Mouse (Mus musculus) forebrain, embryonic 11.5 days (tissue): ENCODE measurements at regions not wholly inside any gene's neighbourhood (a gene's known extent, or its start where the extent isn't known, plus 50 kb on each side); places are given as distances from the start of the nearest gene placed in this dataset.

Experiments used
- ATAC-seq: fragments of 200-750 bp; cut with Nextera tagmentation; replicated peaks from 2 replicates; pipeline ENCODE4 v1.8.0; 2017; ENCODE audit warnings: moderate TSS enrichment; ENCODE audit not compliant: low FRiP score
- DNase-seq: peaks from one replicate; pipeline ENCODE4 v3.0.0-alpha.2; 2017; ENCODE audit warnings: low spot score
- H3K27ac ChIP-seq: fragments of 300-500 bp; sonication (generic); 2 replicates; pipeline ENCODE4 v1.5.1; 2014; ENCODE audit warnings: low read depth, low read length
- H3K27me3 ChIP-seq: fragments of 300-500 bp; sonication (generic); 2 replicates; pipeline ENCODE4 v1.6.1; 2014; ENCODE audit warnings: mild to moderate bottlenecking, low read length, mixed read lengths; ENCODE audit not compliant: control insufficient read depth, insufficient read depth
- H3K36me3 ChIP-seq: fragments of 300-500 bp; sonication (generic); 2 replicates; pipeline ENCODE4 v1.6.1; 2014; ENCODE audit warnings: mild to moderate bottlenecking, low read length, moderate library complexity, mixed read lengths; ENCODE audit not compliant: control insufficient read depth, insufficient read depth
- H3K4me1 ChIP-seq: fragments of 300-500 bp; sonication (generic); replicated peaks from 2 replicates; pipeline ENCODE4 v1.6.1; 2014; ENCODE audit warnings: low read length, mixed read lengths; ENCODE audit not compliant: control insufficient read depth, insufficient read depth
- H3K4me2 ChIP-seq: fragments of 300-500 bp; sonication (generic); 2 replicates; pipeline ENCODE4 v1.6.1; 2014; ENCODE audit warnings: low read depth, mild to moderate bottlenecking, low read length, moderate library complexity, mixed read lengths; ENCODE audit not compliant: severe bottlenecking
- H3K4me3 ChIP-seq: fragments of 300-500 bp; sonication (generic); 2 replicates; pipeline ENCODE4 v1.5.1; 2014; ENCODE audit warnings: low read depth, low read length
- H3K9ac ChIP-seq: fragments of 300-500 bp; sonication (generic); 2 replicates; pipeline ENCODE4 v1.6.1; 2014; ENCODE audit warnings: low read length
- H3K9me3 ChIP-seq: fragments of 300-500 bp; sonication (generic); 2 replicates; pipeline ENCODE4 v1.6.1; 2016; ENCODE audit warnings: low read length, mixed read lengths; ENCODE audit not compliant: control insufficient read depth
- WGBS: fragments of 180-500 bp; shearing (Covaris S2); extraction: QIAGEN DNeasy Blood & Tissue Kit; methylation state at CpG from one replicate; pipeline ENCODE4 v1.1.7; 2014; 5-methylcytosine and 5-hydroxymethylcytosine counted together

GRCm38 (mm10) chr13:83068588-83068987, 435.2 kb upstream of the Mef2c start:
- WGBS = 80% methylated on average over 1 of the region's 1 CpGs
- DNase-seq (no peak), ATAC-seq (no peak)
- Histone ChIP-seq H3K4me2 (no peak overlapping the region), H3K27me3 (no peaks in the 10 kb centered on the region), H3K36me3 (no peaks in the 10 kb centered on the region), H3K4me1 (no peaks in the 10 kb centered on the region), H3K9ac (no peak overlapping the region), H3K9me3 (no peaks in the 10 kb centered on the region), H3K27ac (no peak overlapping the region), H3K4me3 (no peak overlapping the region)

- Histone ChIP-seq H3K27me3 (no peaks in the 10 kb centered on the region), H3K9me3 (no peaks in the 10 kb centered on the region), H3K36me3 (no peaks in the 10 kb centered on the region), H3K4me3 (no peak overlapping the region), H3K4me2 (no peak overlapping the region), H3K4me1 (no peaks in the 10 kb centered on the region), H3K27ac (no peak overlapping the region), H3K9ac (no peak overlapping the region)
- DNase-seq (no peak), ATAC-seq (no peak)
These were observed 434.5 kb upstream of the Mef2c start for GRCm38 (mm10) chr13:83069293-83069692.

GRCm38 (mm10) chr13:83072073-83072472, 431.8 kb upstream of the Mef2c start:
- no peak for ATAC-seq
- Histone ChIP-seq H3K9me3 (no peaks in the 10 kb centered on the region), H3K9ac (no peak overlapping the region), H3K4me3 (no peak overlapping the region), H3K36me3 (no peaks in the 10 kb centered on the region), H3K27me3 (no peaks in the 10 kb centered on the region), H3K4me2 (no peak overlapping the region), H3K4me1 (no peaks in the 10 kb centered on the region), H3K27ac (no peak overlapping the region)
- DNase-seq = no peak
- WGBS = 74% methylated on average over 3 of the region's 3 CpGs

- H3K27me3 ChIP-seq = no peaks in the 10 kb centered on the region
- 89% methylated on average over 6 of the region's 6 CpGs for WGBS
- DNase-seq (no peak), ATAC-seq (no peak)
- H3K4me1 ChIP-seq = no peaks in the 10 kb centered on the region
- no peak overlapping the region for H3K4me3 ChIP-seq
- H3K27ac ChIP-seq = no peak overlapping the region
- no peak overlapping the region for H3K4me2 ChIP-seq
- H3K9me3 ChIP-seq = no peaks in the 10 kb centered on the region
- no peak overlapping the region for H3K9ac ChIP-seq
- no peaks in the 10 kb centered on the region for H3K36me3 ChIP-seq
These were observed 429.4 kb upstream of the Mef2c start for GRCm38 (mm10) chr13:83074219-83074965.

GRCm38 (mm10) chr13:83075320-83075877, 428.4 kb upstream of the Mef2c start:
- no peaks in the 10 kb centered on the region for H3K27me3 ChIP-seq
- no peaks in the 10 kb centered on the region for H3K36me3 ChIP-seq
- no peak overlapping the region for H3K4me2 ChIP-seq
- ATAC-seq (no peak), DNase-seq (no peak)
- no peak overlapping the region for H3K9ac ChIP-seq
- no peak overlapping the region for H3K4me3 ChIP-seq
- H3K4me1 ChIP-seq = no peaks in the 10 kb centered on the region
- 68% methylated on average over 7 of the region's 7 CpGs for WGBS
- H3K27ac ChIP-seq = no peak overlapping the region
- no peaks in the 10 kb centered on the region for H3K9me3 ChIP-seq

- Histone ChIP-seq H3K9ac (no peak overlapping the region), H3K27me3 (no peaks in the 10 kb centered on the region), H3K9me3 (no peaks in the 10 kb centered on the region), H3K4me1 (no peaks in the 10 kb centered on the region), H3K27ac (no peak overlapping the region), H3K4me2 (no peak overlapping the region), H3K36me3 (no peaks in the 10 kb centered on the region), H3K4me3 (no peak overlapping the region)
- WGBS = 78% methylated on average over 2 of the region's 2 CpGs
- DNase-seq = no peak
- ATAC-seq = no peak
These were observed 427.2 kb upstream of the Mef2c start for GRCm38 (mm10) chr13:83076611-83077010.

- no peaks in the 10 kb centered on the region for H3K9me3 ChIP-seq
- no peaks in the 10 kb centered on the region for H3K4me1 ChIP-seq
- no peaks in the 10 kb centered on the region for H3K36me3 ChIP-seq
- WGBS = 96% methylated on average over 1 of the region's 1 CpGs
- no peaks in the 10 kb centered on the region for H3K27me3 ChIP-seq
- H3K4me2 ChIP-seq = no peak overlapping the region
- no peak overlapping the region for H3K27ac ChIP-seq
- ATAC-seq (no peak), DNase-seq (no peak)
- H3K9ac ChIP-seq = no peak overlapping the region
- H3K4me3 ChIP-seq = no peak overlapping the region
These were observed 426.7 kb upstream of the Mef2c start for GRCm38 (mm10) chr13:83077085-83077484.

GRCm38 (mm10) chr13:83079291-83079690, 424.5 kb upstream of the Mef2c start:
- DNase-seq (no peak), ATAC-seq (no peak)
- no peak overlapping the region for H3K4me3 ChIP-seq
- H3K9me3 ChIP-seq = no peaks in the 10 kb centered on the region
- H3K4me1 ChIP-seq = no peaks in the 10 kb centered on the region
- H3K9ac ChIP-seq = no peak overlapping the region
- no peak overlapping the region for H3K4me2 ChIP-seq
- 89% methylated on average over 1 of the region's 1 CpGs for WGBS
- no peaks in the 10 kb centered on the region for H3K27me3 ChIP-seq
- no peak overlapping the region for H3K27ac ChIP-seq
- no peaks in the 10 kb centered on the region for H3K36me3 ChIP-seq

- Histone ChIP-seq H3K4me2 (no peak overlapping the region), H3K27ac (no peak overlapping the region), H3K9me3 (no peaks in the 10 kb centered on the region), H3K4me3 (no peak overlapping the region), H3K27me3 (no peaks in the 10 kb centered on the region), H3K4me1 (no peaks in the 10 kb centered on the region), H3K9ac (no peak overlapping the region), H3K36me3 (no peaks in the 10 kb centered on the region)
- ATAC-seq (no peak), DNase-seq (no peak)
- WGBS = 73% methylated on average over 3 of the region's 3 CpGs
These were observed 418.9 kb upstream of the Mef2c start for GRCm38 (mm10) chr13:83084948-83085347.
